Mouse (Mus musculus) midbrain, postnatal 0 days (tissue): ENCODE measurements at regions not wholly inside any gene's neighbourhood (a gene's known extent, or its start where the extent isn't known, plus 50 kb on each side); places are given as distances from the start of the nearest gene placed in this dataset.

Experiments
- ATAC-seq: fragments of 200-750 bp; cut with Nextera tagmentation; 2 replicates; pipeline ENCODE4 v1.8.0; 2017; ENCODE audit warnings: moderate number of reproducible peaks, mild to moderate bottlenecking, moderate TSS enrichment, moderate library complexity; ENCODE audit not compliant: low FRiP score
- DNase-seq: peaks from one replicate; pipeline ENCODE4 v3.0.0-alpha.2; 2015; ENCODE audit warnings: low spot score
- H3K27ac ChIP-seq: fragments of 300-500 bp; sonication (generic); 2 replicates; pipeline ENCODE4 v1.5.1; 2014; ENCODE audit warnings: low read depth, mild to moderate bottlenecking, low read length, mixed read lengths
- H3K27me3 ChIP-seq: fragments of 300-500 bp; sonication (generic); 2 replicates; pipeline ENCODE4 v1.6.1; 2014; ENCODE audit warnings: low read length, control low read depth, mixed read lengths; ENCODE audit not compliant: insufficient read depth
- H3K36me3 ChIP-seq: fragments of 300-500 bp; sonication (generic); 2 replicates; pipeline ENCODE4 v1.6.1; 2014; ENCODE audit warnings: low read length, control low read depth, mixed read lengths; ENCODE audit not compliant: insufficient read depth
- H3K4me1 ChIP-seq: fragments of 300-500 bp; sonication (generic); 2 replicates; pipeline ENCODE4 v1.6.1; 2014; ENCODE audit warnings: mild to moderate bottlenecking, control low read depth, antibody characterized with exemption, low read length, mixed read lengths; ENCODE audit not compliant: insufficient read depth
- H3K4me2 ChIP-seq: fragments of 300-500 bp; sonication (generic); 2 replicates; pipeline ENCODE4 v1.6.1; 2014; ENCODE audit warnings: low read depth, mild to moderate bottlenecking, low read length, mixed read lengths; ENCODE audit not compliant: poor library complexity, severe bottlenecking
- H3K4me3 ChIP-seq: fragments of 300-500 bp; sonication (generic); 2 replicates; pipeline ENCODE4 v1.5.1; 2014; ENCODE audit warnings: low read depth, mild to moderate bottlenecking, low read length, moderate library complexity
- H3K9ac ChIP-seq: fragments of 300-500 bp; sonication (generic); replicated peaks from 2 replicates; pipeline ENCODE4 v1.6.1; 2014; ENCODE audit warnings: mild to moderate bottlenecking, low read length, moderate library complexity, mixed read lengths; ENCODE audit not compliant: poor library complexity, severe bottlenecking
- H3K9me3 ChIP-seq: fragments of 300-500 bp; sonication (generic); 2 replicates; pipeline ENCODE4 v1.6.1; 2016; ENCODE audit warnings: low read length, control low read depth
- CTCF ChIP-seq: IDR thresholded peaks from 2 replicates; pipeline ENCODE4 v1.5.1; 2016; ENCODE audit warnings: antibody characterized with exemption, mild to moderate bottlenecking
- WGBS: fragments of 180-500 bp; shearing (Covaris S2); extraction: QIAGEN DNeasy Blood & Tissue Kit; methylation state at CpG from one replicate; pipeline ENCODE4 v1.1.7; 2014; 5-methylcytosine and 5-hydroxymethylcytosine counted together

DNA sequence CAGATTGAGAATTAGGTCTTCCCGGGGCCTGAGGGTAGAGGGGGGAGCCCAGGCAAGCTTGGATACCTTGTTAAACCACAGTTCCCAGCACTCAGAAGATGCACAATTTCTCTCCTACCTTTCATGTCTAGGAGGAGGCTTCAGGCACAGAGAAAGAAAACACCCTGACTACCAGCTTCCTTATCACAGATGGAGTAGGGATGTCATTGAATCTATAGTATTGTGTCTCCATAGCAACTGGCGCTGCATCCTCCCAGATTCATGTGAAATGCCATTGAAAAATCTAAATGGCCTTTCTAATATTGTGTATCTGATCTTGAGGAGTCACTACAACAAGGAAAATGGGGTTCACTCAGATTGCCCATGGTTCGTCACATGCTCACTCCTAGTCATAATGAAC is 88.8 kb upstream of the Zkscan2 start:
- no peak for TF ChIP-seq CTCF

DNA sequence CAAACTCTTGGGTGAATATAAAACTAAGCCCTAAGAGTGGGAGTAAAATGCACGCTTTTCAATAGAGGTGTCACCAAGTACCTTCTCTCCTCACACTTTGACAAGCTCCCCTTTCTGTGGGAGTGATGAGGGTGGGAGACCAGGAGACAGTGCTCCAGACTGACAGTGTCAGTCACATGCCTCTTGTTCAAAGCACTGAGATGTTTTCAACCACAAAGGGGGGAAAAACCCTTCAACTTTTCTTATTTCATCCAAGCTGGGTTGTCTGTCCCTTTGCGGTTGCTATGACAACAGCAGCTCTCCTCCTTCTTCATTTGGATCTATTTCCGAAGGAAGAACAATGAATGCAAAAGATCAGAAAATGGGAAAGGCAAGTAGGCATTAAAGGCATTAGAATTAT is 73.5 kb upstream of the Zkscan2 start:
- H3K4me3 ChIP-seq: no peak overlapping the region
- no peak overlapping the region for H3K4me2 ChIP-seq
- no peak overlapping the region for H3K27ac ChIP-seq
- H3K27me3 ChIP-seq: no peaks in the 10 kb centered on the region
- ATAC-seq: no peak
- no peaks in the 10 kb centered on the region for H3K36me3 ChIP-seq
- no peak overlapping the region for H3K9ac ChIP-seq
- no peaks in the 10 kb centered on the region; the same call in 1 of the 2 replicates for H3K4me1 ChIP-seq
- peak; percentile 30 for DNase-seq
- 22% methylated on average over 3 of the region's 3 CpGs for WGBS
- no peaks in the 10 kb centered on the region for H3K9me3 ChIP-seq
- TF ChIP-seq CTCF: no peak

More for the DNA sequence above, 88.8 kb upstream of the Zkscan2 start:
- ATAC-seq: no peak
- no peak for DNase-seq
- no peaks in the 10 kb centered on the region for H3K9me3 ChIP-seq
- no peak overlapping the region for H3K4me3 ChIP-seq
- H3K36me3 ChIP-seq: no peaks in the 10 kb centered on the region
- WGBS: 61% methylated on average over 3 of the region's 3 CpGs
- H3K4me2 ChIP-seq: no peak overlapping the region
- H3K27me3 ChIP-seq: no peaks in the 10 kb centered on the region
- H3K27ac ChIP-seq: no peak overlapping the region
- no peak overlapping the region for H3K9ac ChIP-seq
- H3K4me1 ChIP-seq: peaks cover 6% of the 10 kb centered on the region; the same call in 1 of the 2 replicates

DNA sequence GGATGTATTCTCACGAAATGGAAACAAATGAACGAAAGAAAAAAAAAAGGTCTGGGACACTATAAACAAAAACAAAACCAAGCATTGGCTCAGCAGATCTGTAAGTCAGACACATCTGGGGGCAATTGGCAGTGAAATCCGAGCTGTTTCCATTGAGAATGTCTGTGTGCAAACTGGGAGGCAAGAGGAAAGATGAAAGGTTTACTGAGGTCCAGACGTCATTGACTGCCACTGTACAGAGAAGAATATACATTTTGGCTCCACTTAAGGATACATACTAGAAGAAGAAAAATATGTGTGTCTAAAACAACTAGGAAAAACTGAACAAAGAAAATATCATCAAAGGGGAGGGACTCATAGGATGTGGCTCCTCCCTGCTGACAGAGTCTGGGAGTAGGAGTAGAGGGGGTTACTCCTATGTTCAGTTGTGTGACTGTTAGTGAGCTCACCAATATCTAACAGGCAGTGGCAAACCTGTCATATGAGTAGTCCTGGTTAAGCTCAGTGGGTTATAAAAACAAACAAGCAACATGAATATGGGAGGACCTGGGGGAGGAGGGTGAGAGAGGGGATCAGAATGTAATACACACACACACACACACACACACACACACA is 72.2 kb upstream of the Zkscan2 start:
- ATAC-seq: no peak
- H3K9ac ChIP-seq: no peak overlapping the region
- no peaks in the 10 kb centered on the region; the same call in 1 of the 2 replicates for H3K4me1 ChIP-seq
- no peak overlapping the region for H3K4me2 ChIP-seq
- H3K27me3 ChIP-seq: no peaks in the 10 kb centered on the region
- 46% methylated on average over 4 of the region's 4 CpGs for WGBS
- TF ChIP-seq CTCF: no peak
- H3K9me3 ChIP-seq: no peaks in the 10 kb centered on the region
- H3K27ac ChIP-seq: no peak overlapping the region
- H3K4me3 ChIP-seq: no peak overlapping the region
- H3K36me3 ChIP-seq: no peaks in the 10 kb centered on the region
- no peak for DNase-seq

DNA sequence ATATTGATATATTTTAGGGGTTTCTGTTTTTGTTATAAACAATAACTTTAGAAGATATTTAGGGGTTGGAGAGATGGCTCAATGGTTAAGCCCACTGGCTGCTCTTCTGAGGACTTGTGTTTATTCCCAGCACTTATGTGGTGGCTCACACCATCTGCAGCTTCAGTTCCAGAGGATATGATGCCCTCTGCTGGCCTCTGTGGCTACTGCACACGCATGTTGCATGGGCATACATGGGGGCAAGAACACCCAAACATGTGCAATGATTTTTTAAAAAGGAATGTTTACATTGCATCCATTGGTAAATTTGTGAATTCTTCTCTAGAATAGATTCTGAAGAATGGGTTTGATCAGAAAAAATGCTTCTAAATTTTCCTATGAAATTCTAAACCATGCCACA is 66.0 kb upstream of the Zkscan2 start:
- H3K27ac ChIP-seq: no peak overlapping the region
- no peak overlapping the region for H3K4me3 ChIP-seq
- H3K9ac ChIP-seq: no peak overlapping the region
- WGBS: 44% methylated on average over 1 of the region's 1 CpGs
- TF ChIP-seq CTCF: no peak; the same call in 1 of the 2 replicates
- H3K27me3 ChIP-seq: no peaks in the 10 kb centered on the region
- no peak overlapping the region for H3K4me2 ChIP-seq
- H3K4me1 ChIP-seq: no peaks in the 10 kb centered on the region
- H3K36me3 ChIP-seq: no peaks in the 10 kb centered on the region
- ATAC-seq (no peak), DNase-seq (no peak)
- no peaks in the 10 kb centered on the region for H3K9me3 ChIP-seq

DNA sequence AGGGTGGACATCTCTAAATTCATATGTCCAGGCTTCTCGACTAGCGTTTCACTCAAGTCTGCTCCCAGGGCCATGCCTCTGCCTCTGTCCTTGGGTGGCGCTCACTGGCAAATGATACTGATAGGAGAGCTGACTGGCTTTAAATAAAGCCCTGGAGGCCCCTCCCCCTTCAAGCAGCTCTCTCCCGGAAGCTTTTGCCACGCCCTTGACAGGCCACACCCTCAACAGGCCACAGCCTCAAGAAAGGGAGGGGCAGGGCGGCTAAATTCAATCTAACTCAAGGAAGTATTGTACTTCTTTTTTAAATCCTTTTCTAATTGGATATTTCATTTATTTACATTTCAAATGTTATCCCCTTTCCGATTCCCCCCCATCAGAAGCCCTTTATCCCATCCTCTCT is 59.3 kb upstream of the Zkscan2 start:
- no peak overlapping the region for H3K4me3 ChIP-seq
- ATAC-seq (no peak), DNase-seq (no peak)

More for the DNA sequence above, 59.3 kb upstream of the Zkscan2 start:
- H3K36me3 ChIP-seq: no peaks in the 10 kb centered on the region
- no peaks in the 10 kb centered on the region for H3K9me3 ChIP-seq
- no peak overlapping the region for H3K27ac ChIP-seq
- no peak overlapping the region for H3K9ac ChIP-seq
- H3K4me2 ChIP-seq: no peak overlapping the region
- TF ChIP-seq CTCF: no peak
- 86% methylated on average over 6 of the region's 7 CpGs for WGBS
- H3K27me3 ChIP-seq: no peaks in the 10 kb centered on the region
- H3K4me1 ChIP-seq: no peaks in the 10 kb centered on the region
